Mouse (Mus musculus) left cerebral cortex, postnatal 25 days (tissue): Measurements from ENCODE around the gene Ift43. TPM values are rescaled to one million over a fixed set of nuclear protein-coding genes. Genes with fewer than 3 reads are reported as not detected.

Experiments
- DNase-seq, 2 experiments: peaks; one replicate each; pipeline ENCODE4 v3.0.0; 2022; ENCODE audit warnings: low spot score in 2 of 2, mixed read lengths in 1 of 2
- intact Hi-C: fragments of 180-260 bp; cut with DNase I; formaldehyde crosslinking; loops from one replicate; pipeline ENCODE4 v1.15.1; 2025
- total RNA-seq, 2 experiments: library from RNA; stranded (reverse); gene quantifications; 2 replicates each; pipeline ENCODE4 v1.2.3; 2021

The Ift43 gene
- total RNA-seq: 10 to 100 TPM; 11.7 to 13.1 TPM

DNA sequence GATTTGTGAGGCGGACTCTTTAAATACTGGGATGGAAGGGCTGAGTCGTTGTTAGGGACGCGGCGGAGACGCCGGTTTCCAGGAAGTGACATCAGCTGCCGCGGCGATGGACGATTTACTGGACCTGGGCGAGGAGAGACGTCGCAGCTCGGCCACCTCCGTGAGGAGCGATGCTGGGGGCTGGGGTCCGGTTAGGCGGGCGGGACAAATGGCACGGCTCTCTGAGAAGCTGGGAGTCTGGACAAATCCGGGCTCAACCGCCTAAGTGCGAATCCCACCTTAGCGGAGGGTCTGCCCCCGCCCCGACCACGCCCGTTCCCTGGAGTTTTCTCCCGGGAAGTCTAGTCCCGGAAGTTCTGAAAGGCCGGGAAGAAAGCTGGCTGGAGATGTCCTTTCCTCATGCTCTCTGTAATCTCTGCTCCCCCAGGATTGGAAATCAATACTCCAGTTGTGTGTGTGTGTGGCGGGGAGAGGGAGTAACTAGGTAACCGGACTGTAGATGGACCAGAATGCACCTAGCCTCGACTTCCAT is at the start of gene Ift43:
Gene Ift43, plus strand, starts transcription at position 61 of the 532 bp plus-strand sequence.
- intact Hi-C loops: no loop called here

DNA sequence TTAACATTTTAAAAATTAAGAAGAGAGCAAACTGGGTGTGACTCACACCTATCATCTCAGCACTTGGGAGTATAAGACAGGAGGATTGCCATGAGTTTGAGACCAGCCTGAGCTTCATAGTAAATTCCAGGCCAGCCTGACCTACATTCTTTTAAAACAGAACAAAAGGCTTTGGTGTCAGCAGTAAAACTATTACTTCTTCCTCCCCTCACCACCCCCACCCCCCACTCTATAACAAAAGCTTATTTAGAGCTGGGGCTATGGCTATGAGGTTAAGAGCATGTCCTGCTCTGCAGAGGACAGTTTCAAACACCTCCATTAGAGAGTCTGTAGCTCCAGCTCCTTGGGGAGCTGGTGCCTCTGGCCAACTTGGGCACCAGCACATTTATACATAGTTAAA is 46.8 kb upstream of the Ift43 start:
- intact Hi-C loops: no loop called here

More for the DNA sequence above, at the start of gene Ift43:
- peak; percentile 85 to 88 for DNase-seq

DNA sequence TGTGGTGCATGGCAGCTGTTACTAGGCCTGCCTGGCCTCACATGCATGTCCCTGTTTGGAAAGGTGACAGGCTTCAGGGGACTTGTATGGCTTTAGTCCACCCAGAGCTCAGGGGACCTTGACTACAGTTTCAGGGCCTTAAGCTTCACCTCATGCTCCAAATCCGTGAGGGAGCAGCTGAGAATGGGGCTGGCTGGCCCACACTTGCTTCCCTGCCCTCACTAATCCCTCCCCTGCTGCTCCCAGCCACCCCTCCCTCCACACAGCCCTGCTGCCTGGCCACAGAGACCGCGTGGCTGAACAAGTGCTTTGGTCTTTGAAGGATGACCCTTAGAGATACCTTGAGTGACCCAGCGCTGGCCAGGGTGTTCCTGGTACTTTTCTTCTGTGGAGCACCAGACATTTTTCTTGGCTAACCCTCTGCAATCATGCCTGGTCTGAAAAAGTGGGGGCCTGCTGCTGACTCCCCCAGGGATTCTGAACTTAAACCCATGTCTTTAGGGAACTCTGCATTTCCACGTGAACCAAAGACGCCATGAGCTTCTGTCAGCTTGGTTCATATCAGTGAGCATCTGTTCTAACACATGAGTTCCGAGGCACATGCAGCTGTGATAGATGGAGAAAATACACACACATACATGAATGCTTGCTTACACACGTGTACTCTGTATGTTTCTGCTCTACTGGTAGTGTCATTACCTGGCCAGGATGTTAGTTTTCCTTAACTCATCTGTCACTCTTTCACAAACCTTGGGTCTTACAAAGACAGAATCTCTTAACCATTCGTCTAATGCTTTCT is 45.8 kb upstream of the Ift43 start:
- DNase-seq: no peak
- intact Hi-C loops: no loop called here

More for the DNA sequence above, 46.8 kb upstream of the Ift43 start:
- no peak for DNase-seq

DNA sequence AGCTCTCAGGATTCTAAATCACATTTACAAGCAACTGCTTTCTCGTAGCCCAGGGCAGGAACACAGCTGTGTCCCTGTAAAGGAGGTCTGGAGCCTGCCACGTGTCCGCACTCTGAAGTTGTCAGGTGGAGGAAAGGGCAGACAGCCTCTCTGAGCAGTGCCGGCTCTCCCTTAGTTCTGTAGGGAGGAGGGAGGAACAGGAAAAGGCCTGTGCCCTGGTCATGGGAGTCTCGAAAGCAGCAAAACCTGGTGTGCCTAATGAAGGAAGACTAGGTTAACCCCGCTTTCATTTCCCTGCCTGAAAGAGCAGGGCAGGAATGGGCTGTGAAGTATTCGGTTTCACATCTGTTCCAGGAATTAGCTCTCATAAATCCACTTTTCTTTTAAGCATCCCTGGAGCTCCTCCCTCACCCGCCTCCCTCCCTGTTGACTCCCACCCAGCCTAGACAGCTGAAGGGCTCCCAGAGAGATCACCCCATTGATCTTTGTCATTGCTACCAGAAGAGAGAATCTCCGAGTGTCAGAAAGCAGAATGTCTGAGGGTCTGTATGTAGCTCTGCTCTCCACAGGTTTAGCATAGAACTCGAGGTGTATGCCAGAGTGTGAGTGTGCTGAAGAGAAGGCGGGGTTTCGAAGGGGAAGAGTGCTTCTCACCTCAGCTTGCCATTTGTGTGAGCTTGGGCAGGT is 45.0 kb upstream of the Ift43 start:
- DNase-seq: no peak
- intact Hi-C loops: no loop called here

DNA sequence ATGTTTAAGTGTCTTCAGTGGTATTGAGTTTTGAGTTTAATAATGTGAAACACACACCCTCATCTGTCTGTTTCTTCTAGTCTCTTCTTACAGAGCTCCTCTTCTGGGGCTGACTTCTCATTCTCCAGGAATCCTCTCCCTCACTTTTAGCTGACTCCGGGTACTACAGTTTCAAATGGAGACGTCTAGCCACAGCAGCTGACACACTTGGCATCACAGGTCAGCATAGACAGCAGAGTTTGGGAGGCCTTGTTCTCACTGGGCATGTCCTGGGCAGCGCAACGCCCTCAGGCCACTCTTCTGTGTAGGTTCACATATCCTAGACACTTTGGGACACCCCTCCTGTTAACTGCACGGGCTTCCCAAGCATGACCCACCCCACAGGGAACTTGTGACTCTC is 43.3 kb upstream of the Ift43 start:
- intact Hi-C loops: no loop called here
- DNase-seq: no peak

DNA sequence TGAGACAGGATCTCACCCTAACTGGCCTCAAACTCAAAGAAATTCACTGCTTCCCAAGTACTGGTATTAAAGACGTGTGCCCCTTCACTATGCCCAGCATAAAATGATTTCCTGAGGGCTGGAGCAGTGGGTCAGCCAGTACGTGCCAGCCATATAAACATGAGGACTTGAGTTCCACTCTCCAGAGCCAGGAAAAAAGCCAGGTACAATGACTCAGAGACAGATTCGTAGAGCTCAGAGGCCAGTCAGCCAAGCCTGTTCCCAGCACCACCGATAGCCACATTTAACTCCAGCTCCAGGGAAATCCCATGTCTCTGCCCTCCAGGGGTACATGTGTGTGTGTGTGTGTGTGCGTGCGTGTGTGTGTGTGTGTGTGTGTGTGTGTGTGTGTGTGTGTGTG is 42.6 kb upstream of the Ift43 start:
- no peak for DNase-seq
- intact Hi-C loops: no loop called here

DNA sequence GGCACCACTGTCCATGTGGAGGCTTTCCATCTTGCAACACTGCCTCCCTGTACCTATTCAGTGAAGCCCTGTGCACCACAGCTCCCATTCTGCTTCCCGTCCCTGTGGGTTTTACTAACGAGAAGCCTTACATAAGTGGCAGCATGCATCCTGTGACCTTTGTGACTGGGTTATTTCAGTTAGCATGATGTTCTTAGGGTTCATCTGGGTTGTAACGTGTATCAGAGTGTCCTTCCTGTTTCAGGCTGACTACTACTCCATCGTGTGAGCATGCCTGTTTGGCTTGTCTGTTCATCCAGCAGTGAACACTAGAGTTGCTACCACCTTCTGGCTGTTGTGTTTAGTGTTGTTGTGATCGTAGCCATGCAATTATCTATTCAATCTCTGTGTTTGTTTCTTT is 36.2 kb upstream of the Ift43 start:
- intact Hi-C loops: no loop called here
- no peak for DNase-seq

DNA sequence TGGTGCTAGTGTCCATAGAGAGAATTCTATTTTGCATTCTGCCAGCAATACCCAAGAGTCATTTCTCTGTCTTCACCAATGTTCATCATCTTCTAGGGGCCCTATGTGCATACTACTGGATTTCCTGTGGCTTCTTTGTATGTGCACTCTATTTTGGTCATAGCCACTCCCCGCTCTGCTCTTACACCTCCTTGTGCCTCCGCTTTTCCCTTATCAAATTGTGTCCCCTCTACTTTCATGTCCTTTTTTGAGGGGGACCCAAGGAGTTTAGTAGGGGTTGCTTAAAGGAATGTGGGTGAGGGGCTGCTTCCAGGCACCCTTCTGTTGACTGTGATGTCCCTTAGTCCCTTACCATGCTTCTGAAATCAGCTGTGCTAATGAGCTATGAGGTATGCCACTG is 35.6 kb upstream of the Ift43 start:
- intact Hi-C loops: no loop called here

DNA sequence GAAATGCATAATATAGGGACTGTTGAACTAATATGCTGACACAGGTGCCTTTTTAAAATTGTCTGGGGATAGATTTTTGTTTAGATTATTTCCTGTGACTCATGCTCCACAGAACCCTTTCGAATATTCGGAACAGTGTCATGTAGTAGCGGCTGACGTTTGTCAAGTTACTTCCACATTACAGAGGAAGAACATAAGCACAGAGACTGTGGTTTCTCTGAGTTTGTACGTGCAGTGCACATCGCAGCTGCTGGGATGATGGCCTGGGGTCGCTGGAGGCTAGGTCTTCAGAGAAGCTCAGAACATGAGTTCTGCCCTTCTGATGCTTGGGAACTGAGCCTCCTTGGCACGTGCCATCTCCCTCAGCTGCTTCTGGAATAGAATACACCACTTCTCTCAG is 35.0 kb upstream of the Ift43 start:
- intact Hi-C loops: no loop called here
- DNase-seq: no peak

More for the DNA sequence above, 35.6 kb upstream of the Ift43 start:
- DNase-seq: no peak

DNA sequence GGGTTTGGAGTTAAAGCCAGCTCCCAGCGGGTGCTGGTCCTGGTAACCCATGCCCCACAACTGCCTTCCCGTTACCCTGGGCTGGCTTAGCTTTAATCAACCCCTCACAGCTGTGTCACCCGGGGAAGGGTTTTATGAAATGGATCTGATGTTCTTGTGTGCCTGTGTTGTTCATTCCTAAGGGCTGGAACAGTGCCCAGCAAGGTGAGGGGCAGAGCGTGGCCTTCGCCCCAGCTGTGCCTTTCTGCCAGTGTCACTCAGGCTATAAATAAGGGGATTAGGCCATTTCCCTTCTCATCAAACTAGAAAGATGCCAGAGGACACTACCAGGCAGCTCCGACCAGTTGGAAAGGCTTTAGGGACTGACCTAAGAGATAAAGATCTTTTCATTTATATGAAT is 32.5 kb upstream of the Ift43 start:
- no peak for DNase-seq
- intact Hi-C loops: no loop called here

DNA sequence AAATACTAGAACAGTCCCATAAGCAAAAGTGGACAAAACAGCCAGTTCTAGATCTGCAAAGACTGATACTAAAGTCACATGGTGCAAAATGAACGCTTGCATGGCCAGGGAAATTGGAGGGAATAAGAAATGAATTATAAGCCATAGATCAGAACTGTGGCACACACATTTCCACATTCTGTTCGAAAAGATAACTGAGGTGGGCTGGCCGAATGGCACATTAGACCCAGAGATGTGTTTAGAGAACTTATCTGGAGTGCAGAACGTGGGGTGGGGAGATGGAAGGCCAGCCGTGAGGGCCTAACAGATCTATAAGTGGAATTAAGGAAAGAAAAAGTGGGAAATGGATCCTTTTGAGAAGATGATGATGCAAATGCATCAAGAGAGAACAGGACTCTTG is 30.9 kb upstream of the Ift43 start:
- intact Hi-C loops: no loop called here
- DNase-seq: no peak

DNA sequence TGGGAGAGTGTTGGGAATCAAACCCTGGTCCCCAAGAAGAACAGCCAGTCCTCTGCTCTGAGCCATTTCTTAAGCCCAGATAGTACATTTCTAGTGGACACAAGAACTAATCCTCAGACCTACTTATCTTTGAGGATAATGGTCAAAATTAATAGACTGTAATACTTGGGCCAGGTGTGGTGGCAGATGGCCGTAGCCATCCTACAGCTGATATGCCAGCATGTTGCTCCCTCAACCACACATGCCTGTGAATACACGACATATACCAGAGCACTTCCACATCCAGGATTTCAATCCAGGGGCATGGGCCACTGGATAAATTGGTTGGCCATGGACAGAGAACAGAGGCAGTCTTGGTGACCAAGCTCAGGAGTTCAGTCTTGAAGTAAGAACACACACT is 27.0 kb upstream of the Ift43 start:
- intact Hi-C loops: no loop called here
- DNase-seq: no peak

DNA sequence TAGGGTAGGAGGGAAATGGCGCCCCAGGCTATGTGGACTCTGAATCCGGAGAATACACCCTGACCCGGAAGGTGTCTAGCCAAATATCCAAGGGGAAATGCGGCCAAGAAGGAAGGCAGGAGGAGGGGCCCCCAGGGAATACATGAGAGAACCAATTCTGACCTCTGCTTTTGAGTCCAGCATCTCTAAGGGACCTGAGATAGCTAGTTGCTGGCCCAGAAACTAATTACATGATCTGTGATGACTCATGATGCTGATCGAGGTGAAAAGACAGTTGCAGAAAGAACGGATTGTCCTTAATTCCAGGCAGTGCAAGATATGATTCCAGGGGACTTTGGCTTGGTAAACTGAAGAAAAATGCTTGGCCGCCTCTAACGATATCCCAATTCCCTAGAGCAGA is 25.4 kb upstream of the Ift43 start:
- intact Hi-C loops: no loop called here
- DNase-seq: no peak

DNA sequence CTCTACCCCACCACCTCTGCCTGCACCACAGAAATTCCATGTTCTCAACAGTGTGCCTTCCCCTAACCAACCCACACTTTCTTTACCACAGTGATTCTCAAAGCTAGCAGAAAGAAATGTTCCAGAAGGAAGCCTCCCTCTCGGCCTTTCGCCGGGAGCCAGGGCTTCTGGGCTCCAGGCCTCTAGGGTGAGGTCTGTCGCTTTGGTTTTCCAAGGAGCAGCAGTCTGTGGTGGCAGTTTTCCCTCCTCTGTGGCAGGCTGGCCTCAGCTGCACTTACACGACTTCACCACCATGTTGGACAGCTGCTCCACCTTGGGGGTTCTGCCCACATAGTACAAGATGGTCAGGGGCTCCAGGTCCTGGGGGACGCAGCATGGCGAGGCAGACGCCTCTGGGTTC is 24.8 kb upstream of the Ift43 start:
- intact Hi-C loops: no loop called here
- DNase-seq: no peak

DNA sequence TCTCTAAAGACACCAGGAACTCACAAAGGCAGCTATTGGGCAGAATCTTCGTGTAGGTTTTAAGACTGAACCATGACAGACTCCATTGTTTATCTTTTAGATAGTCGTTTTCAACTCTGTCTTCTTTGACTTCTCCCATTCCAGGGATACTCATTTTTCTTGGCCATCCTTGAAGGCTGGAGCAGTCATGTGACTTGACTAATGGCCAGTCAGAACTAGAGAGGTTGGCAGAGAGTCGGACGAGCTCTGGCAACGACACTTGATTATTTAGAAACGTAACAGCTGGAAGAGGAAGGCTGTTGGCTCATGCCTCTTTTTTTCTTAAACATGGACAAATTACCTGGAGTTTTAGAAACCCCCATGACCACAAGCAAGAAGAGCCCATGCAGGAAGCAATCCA is 23.0 kb upstream of the Ift43 start:
- no peak for DNase-seq
- intact Hi-C loops: no loop called here

DNA sequence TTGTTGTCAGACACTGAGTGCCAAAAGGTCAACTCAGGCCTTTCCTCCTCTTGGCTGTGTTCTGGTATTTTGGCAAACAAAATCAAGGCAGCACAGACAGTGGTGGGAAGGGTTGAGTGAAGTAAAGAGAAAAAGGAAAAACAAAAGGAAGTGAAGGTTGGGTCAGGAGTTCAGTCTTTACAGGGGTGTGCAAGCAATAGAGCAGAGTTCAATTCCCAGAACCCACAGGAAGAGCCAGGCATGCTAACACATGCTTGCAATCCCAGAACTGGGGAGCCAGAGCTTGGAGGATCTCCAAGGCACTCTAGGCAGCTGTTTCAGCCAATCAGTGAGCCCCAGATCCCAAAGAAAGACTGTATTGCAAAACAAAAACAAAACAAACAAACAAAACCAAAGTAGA is 17.5 kb upstream of the Ift43 start:
- intact Hi-C loops: no loop called here
- DNase-seq: no peak

DNA sequence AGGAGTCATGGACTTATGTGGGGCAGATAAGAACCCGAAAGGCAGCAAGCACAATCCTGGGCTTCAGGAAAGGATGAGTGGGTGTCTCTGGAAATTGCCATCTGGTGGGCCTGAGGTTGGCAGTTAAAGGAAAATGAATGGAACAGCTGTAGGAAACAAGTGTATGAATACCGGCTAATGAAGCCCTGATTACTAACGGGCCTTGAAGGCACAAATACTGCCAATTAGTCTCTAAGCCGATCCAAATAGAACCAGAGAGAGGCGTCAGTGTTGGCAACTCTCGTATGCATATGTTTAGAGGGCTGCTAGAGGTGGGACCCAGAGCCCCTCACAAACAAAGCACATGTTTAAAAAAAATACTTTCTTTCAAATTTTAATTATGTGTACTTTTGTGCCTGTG is 10.9 kb upstream of the Ift43 start:
- peak in 1 of 2 experiments; percentile 43 for DNase-seq
- intact Hi-C loops: loop anchor here (10.0 kb wide), 1 partner anchor 327 kb away; the partner anchor contains the start of gene Flvcr2

DNA sequence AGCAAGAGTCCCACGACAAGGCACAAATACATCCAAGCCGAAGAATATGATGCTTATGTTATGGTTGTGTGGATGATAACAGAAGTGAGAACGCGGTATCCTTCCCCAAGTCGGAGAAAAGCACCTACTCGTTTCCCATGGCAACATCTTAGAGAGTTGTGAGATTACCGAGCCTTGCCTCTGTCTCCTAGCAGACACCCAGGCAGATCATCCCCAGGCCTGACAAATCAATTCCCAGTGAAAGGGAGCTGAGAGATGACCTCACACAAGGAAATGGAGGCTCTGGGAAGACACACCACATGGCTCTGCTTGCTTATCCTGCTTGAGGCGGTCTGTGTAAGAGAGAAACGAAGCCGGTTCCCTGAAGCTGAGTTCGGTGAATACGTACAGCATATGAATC is 7.7 kb upstream of the Ift43 start:
- DNase-seq: peak; percentile 52 to 73
- intact Hi-C loops: loop anchor here (5.0 to 10.0 kb wide), 3 partner anchors 52 to 330 kb away; partner anchors contain the start of gene Flvcr2

DNA sequence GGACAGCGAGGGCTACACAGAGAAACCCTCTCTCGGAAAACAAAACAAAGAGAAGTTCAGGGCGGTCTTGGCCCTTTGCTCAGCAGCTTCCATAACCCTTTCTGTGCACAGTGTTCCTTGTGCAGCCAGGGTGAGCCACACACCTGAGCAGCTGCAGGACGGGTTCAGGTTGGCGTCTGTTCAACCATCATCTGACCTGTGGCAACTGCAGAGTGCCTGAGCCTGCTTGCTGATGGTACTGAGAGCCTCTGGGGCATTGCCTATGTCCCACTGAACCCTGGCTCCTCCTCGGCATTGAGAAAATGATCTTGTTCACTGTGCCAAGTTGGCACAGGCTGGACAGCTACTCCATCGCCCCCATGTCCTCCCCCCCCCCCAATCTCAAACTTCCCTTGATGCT is 7.0 kb upstream of the Ift43 start:
- intact Hi-C loops: loop anchor here (5.0 to 10.0 kb wide), 3 partner anchors 53 to 331 kb away; partner anchors contain the start of gene Flvcr2
- no peak for DNase-seq

DNA sequence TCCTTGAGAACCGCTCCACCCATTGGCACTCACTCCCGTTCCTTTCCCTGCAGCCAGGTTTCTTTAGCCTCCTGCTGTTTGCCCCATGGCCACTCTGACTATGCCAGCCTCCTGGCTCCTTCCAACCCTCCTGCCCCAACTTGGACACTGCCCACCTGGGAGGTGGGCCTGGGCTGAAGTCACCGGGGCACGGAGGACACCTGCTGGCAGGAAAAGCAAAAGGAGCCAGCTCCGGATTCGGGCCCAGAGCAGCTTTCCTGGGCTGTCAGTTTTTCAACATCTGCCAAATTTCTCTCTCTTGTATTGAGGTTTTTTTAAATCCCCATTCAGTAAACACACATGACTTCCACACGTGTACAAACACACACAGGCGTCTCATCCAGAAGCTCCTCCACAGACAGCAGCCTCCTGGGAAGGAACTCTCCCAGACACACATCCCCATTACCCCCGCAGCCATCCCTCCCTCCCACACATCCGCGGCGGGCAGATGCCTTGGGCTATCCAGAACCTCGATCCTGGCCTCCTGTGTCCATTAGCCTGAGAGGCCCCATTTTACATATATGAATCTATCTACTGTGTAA is 5.9 kb upstream of the Ift43 start:
- intact Hi-C loops: loop anchor here (5.0 to 10.0 kb wide), 3 partner anchors 54 to 332 kb away; partner anchors contain the start of gene Flvcr2
- DNase-seq: peak; percentile 59 to 63
